In genomic region chr11:88622496-88622895, GRCm38 (mm10) we compare ENCODE assay signal across 14 mouse cellular contexts.
DNase-seq lines count a peak whose midpoint lies in the region; ATAC-seq and TF ChIP-seq lines count a peak whose summit lies in the region.
"Had no signal": no experiment of that assay in that cellular context is flagged by ENCODE, and none has a peak within 500 bp of the region (broad histone marks: within the 10 kb centered on the region; RNA-seq: fewer than 3 reads in every experiment).

No protein-coding gene starts in this region.

- H3K4me1 ChIP-seq in forebrain, embryonic 14.5 days (ENCODE audit: control insufficient read depth, insufficient read depth, low read length): peaks cover 73% of the 10 kb centered on the region
- H3K4me1 ChIP-seq in forebrain, embryonic 16.5 days (replicated peaks; ENCODE audit: control insufficient read depth, insufficient read depth, low read length): peaks cover 78% of the 10 kb centered on the region
- H3K4me1 ChIP-seq in hindbrain, embryonic 13.5 days (replicated peaks): peaks cover 91% of the 10 kb centered on the region
- H3K4me1 ChIP-seq in hindbrain, embryonic 10.5 days (replicated peaks): peaks cover 99% of the 10 kb centered on the region
- H3K4me1 ChIP-seq in lung, postnatal 0 days (ENCODE audit: insufficient read depth, low read depth, low read length): peaks cover 35% of the 10 kb centered on the region
- H3K4me1 ChIP-seq in heart, postnatal 0 days (ENCODE audit: control insufficient read depth, insufficient read depth): peaks cover 66% of the 10 kb centered on the region

- no peak for TF ChIP-seq CTCF in lung, postnatal 0 days (IDR thresholded peaks at IDR 0.05)
- no peak for TF ChIP-seq CTCF in heart, postnatal 0 days (IDR thresholded peaks at IDR 0.05; ENCODE audit: low read depth)

- TF ChIP-seq EP300 in lung, postnatal 0 days (IDR thresholded peaks at IDR 0.05): no peak
- TF ChIP-seq EP300 in heart, postnatal 0 days (IDR thresholded peaks at IDR 0.05; ENCODE audit: low read depth): no peak

- H3K9ac ChIP-seq in forebrain, embryonic 14.5 days (ENCODE audit: low read length): no peak overlapping the region
- no peak overlapping the region for H3K9ac ChIP-seq in forebrain, embryonic 16.5 days (replicated peaks; ENCODE audit: low read depth, low read length)
- H3K9ac ChIP-seq in hindbrain, embryonic 13.5 days: no peak overlapping the region
- no peak overlapping the region for H3K9ac ChIP-seq in lung, postnatal 0 days (replicated peaks; ENCODE audit: low read depth)
- no peak overlapping the region for H3K9ac ChIP-seq in heart, postnatal 0 days (replicated peaks; ENCODE audit: low read depth, low read length)
- H3K9ac ChIP-seq: embryonic facial prominence, embryonic 13.5 days; midbrain, embryonic 12.5 days had no signal

- H3K27ac ChIP-seq in forebrain, embryonic 14.5 days (ENCODE audit: low read depth, low read length): 0 out of 2 replicates have a peak overlapping the region, but pooled peaks have one; percentile 29
- H3K27ac ChIP-seq in forebrain, embryonic 16.5 days (ENCODE audit: low read length): no peak overlapping the region
- peak overlapping the region; percentile 23; the same call in 1 of the 2 replicates for H3K27ac ChIP-seq in hindbrain, embryonic 13.5 days
- H3K27ac ChIP-seq in hindbrain, embryonic 10.5 days: no peak overlapping the region
- peak overlapping the region; percentile 51; the same call in 1 of the 2 replicates for H3K27ac ChIP-seq in lung, postnatal 0 days (ENCODE audit: low read length)
- H3K27ac ChIP-seq in heart, postnatal 0 days (ENCODE audit: low read depth): peak overlapping the region; percentile 63

- H3K4me3 ChIP-seq in forebrain, embryonic 14.5 days (ENCODE audit: low read depth, low read length): no peak overlapping the region
- H3K4me3 ChIP-seq in forebrain, embryonic 16.5 days (replicated peaks; ENCODE audit: low read length): no peak overlapping the region
- no peak overlapping the region for H3K4me3 ChIP-seq in hindbrain, embryonic 13.5 days
- no peak overlapping the region for H3K4me3 ChIP-seq in hindbrain, embryonic 10.5 days
- H3K4me3 ChIP-seq in lung, postnatal 0 days (ENCODE audit: low read depth, low read length): no peak overlapping the region
- H3K4me3 ChIP-seq in heart, postnatal 0 days (ENCODE audit: low read depth, low read length): no peak overlapping the region
- H3K4me3 ChIP-seq: embryonic facial prominence, embryonic 13.5 days; midbrain, embryonic 12.5 days had no signal

- H3K4me2 ChIP-seq in forebrain, embryonic 14.5 days (ENCODE audit: low read length): no peak overlapping the region
- H3K4me2 ChIP-seq in forebrain, embryonic 16.5 days (ENCODE audit: low read length): no peak overlapping the region
- no peak overlapping the region for H3K4me2 ChIP-seq in hindbrain, embryonic 13.5 days
- H3K4me2 ChIP-seq in lung, postnatal 0 days (replicated peaks; ENCODE audit: low read depth, low read length): no peak overlapping the region
- H3K4me2 ChIP-seq in heart, postnatal 0 days (ENCODE audit: low read depth, low read length): no peak overlapping the region
- H3K4me2 ChIP-seq: embryonic facial prominence, embryonic 13.5 days; liver, embryonic 11.5 days; midbrain, embryonic 12.5 days had no signal

- WGBS in forebrain, embryonic 14.5 days: 49% methylated on average over 6 of the region's 6 CpGs
- WGBS in forebrain, embryonic 16.5 days: 49% methylated on average over 6 of the region's 6 CpGs
- WGBS in hindbrain, embryonic 13.5 days: 45% methylated on average over 6 of the region's 6 CpGs
- WGBS in hindbrain, embryonic 10.5 days: 65% methylated on average over 6 of the region's 6 CpGs
- 27% methylated on average over 6 of the region's 6 CpGs for WGBS in lung, postnatal 0 days
- WGBS in heart, postnatal 0 days: 22% methylated on average over 6 of the region's 6 CpGs

- no peaks in the 10 kb centered on the region for H3K36me3 ChIP-seq in forebrain, embryonic 14.5 days (ENCODE audit: control insufficient read depth, insufficient read depth, low read length)
- no peaks in the 10 kb centered on the region for H3K36me3 ChIP-seq in forebrain, embryonic 16.5 days (ENCODE audit: control insufficient read depth, insufficient read depth)
- no peaks in the 10 kb centered on the region for H3K36me3 ChIP-seq in hindbrain, embryonic 13.5 days
- H3K36me3 ChIP-seq in hindbrain, embryonic 10.5 days: peaks cover 32% of the 10 kb centered on the region
- no peaks in the 10 kb centered on the region for H3K36me3 ChIP-seq in lung, postnatal 0 days (ENCODE audit: insufficient read depth, low read length)
- no peaks in the 10 kb centered on the region for H3K36me3 ChIP-seq in heart, postnatal 0 days (replicated peaks; ENCODE audit: control insufficient read depth, insufficient read depth, low read length)
- H3K36me3 ChIP-seq: embryonic facial prominence, embryonic 13.5 days had no signal

- DNase-seq in forebrain, embryonic 14.5 days (ENCODE audit: low spot score): no peak
- no peak for DNase-seq in hindbrain, embryonic 10.5 days (ENCODE audit: low spot score)
- peak; percentile 27 for DNase-seq in lung, postnatal 0 days (ENCODE audit: low spot score)
- no peak for DNase-seq in lung, postnatal 36 days
- no peak for DNase-seq in heart, postnatal 0 days (ENCODE audit: low spot score)
- DNase-seq in urinary bladder, postnatal 25 days (ENCODE audit: low spot score): no peak
- DNase-seq: cerebellum, adult 9-10 months; kidney, postnatal 36 days had no signal

- no peaks in the 10 kb centered on the region for H3K27me3 ChIP-seq in forebrain, embryonic 14.5 days (replicated peaks; ENCODE audit: control insufficient read depth, insufficient read depth, low read length)
- no peaks in the 10 kb centered on the region for H3K27me3 ChIP-seq in forebrain, embryonic 16.5 days (replicated peaks; ENCODE audit: control insufficient read depth, insufficient read depth, low read length)
- no peaks in the 10 kb centered on the region for H3K27me3 ChIP-seq in hindbrain, embryonic 13.5 days
- H3K27me3 ChIP-seq in hindbrain, embryonic 10.5 days (ENCODE audit: insufficient read depth, poor library complexity, severe bottlenecking): no peaks in the 10 kb centered on the region
- H3K27me3 ChIP-seq in lung, postnatal 0 days (replicated peaks; ENCODE audit: insufficient read depth, low read length): no peaks in the 10 kb centered on the region
- no peaks in the 10 kb centered on the region for H3K27me3 ChIP-seq in heart, postnatal 0 days (ENCODE audit: control insufficient read depth, insufficient read depth, low read length)
- H3K27me3 ChIP-seq: embryonic facial prominence, embryonic 13.5 days; midbrain, embryonic 12.5 days; Patski had no signal

- no peaks in the 10 kb centered on the region for H3K9me3 ChIP-seq in forebrain, embryonic 14.5 days (replicated peaks; ENCODE audit: control insufficient read depth, low read length)
- no peaks in the 10 kb centered on the region for H3K9me3 ChIP-seq in forebrain, embryonic 16.5 days (ENCODE audit: control insufficient read depth, low read length)
- no peaks in the 10 kb centered on the region for H3K9me3 ChIP-seq in hindbrain, embryonic 13.5 days
- H3K9me3 ChIP-seq in hindbrain, embryonic 10.5 days: no peaks in the 10 kb centered on the region
- no peaks in the 10 kb centered on the region for H3K9me3 ChIP-seq in lung, postnatal 0 days (ENCODE audit: low read length)
- H3K9me3 ChIP-seq in heart, postnatal 0 days (replicated peaks; ENCODE audit: control insufficient read depth, low read length): no peaks in the 10 kb centered on the region
- H3K9me3 ChIP-seq: embryonic facial prominence, embryonic 13.5 days; midbrain, embryonic 12.5 days had no signal

- ATAC-seq in forebrain, embryonic 14.5 days: no peak
- no peak for ATAC-seq in forebrain, embryonic 16.5 days
- ATAC-seq in hindbrain, embryonic 13.5 days (ENCODE audit: low FRiP score): no peak
- ATAC-seq in lung, postnatal 0 days: no peak
- no peak for ATAC-seq in heart, postnatal 0 days (ENCODE audit: insufficient read depth, low read depth)
- ATAC-seq: Patski had no signal

Comparison
In these comparisons a context has a peak if more than half of its experiments do, and no peak if none do; other contexts are left out.
1. H3K27ac ChIP-seq: peak in forebrain, embryonic 14.5 days (single experiment), hindbrain, embryonic 13.5 days (single experiment), lung, postnatal 0 days (single experiment) and heart, postnatal 0 days (single experiment); none in forebrain, embryonic 16.5 days (single experiment) and hindbrain, embryonic 10.5 days (single experiment).